Mouse (Mus musculus): ENCODE measurements around the gene Klk5.

The Klk5 gene

DNA sequence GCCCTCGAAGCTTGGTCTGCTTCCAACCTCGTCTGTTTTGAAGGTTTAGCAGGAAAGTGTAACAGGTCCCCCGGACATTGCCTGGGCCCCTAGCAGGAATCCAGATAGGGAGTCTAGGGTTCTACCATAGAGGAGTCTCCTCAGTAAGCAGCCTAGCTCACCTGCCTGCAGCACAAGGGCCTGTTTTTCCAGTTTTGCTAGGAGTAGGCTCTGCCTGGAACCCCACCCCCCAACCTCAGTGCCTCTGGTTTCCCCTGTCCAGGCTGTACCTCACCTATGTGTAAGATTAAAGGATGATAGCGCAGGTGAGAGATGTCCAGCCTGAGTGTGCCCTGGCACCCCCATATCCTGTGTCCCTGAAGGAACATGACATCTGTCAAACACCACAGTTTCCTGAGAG lies 34.7 kb downstream of the Klk5 start:
- no peak for DNase-seq (ENCODE audit: low spot score in 2 of 2)

GRCm38 (mm10) chr7:43878281-43878680 lies 36.5 kb downstream of the Klk5 start:
- no peak for DNase-seq (ENCODE audit: low spot score in 2 of 2)

DNA sequence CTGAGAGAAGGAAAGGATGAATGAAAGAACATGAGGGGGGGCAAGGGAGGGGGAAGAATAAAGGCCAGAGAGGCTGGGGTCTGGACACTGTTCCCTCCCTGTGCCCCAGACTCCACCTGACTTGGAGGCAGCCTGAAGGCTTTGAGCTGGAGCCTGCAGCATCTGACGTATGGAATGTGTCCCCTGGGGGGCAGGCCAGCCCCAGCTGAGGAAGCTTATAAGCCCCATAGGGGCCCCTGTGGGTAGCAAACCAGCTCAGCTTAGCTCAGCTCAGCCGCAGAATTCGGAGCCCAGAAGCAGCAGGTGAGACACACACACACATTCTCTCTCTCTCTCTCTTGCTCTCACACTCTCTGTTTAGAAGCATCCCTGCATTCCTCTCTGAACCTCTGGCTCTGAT lies 39.1 kb downstream of the Klk5 start, which contains the start of gene Klk4:
Gene Klk4 (plus strand): TSS at position 249 of the 400 bp plus-strand sequence.
- no peak for DNase-seq (ENCODE audit: low spot score in 2 of 2)

GRCm38 (mm10) chr7:43882346-43882745 lies 40.6 kb downstream of the Klk5 start:
- DNase-seq (ENCODE audit: low spot score in 2 of 2), result no peak

DNA sequence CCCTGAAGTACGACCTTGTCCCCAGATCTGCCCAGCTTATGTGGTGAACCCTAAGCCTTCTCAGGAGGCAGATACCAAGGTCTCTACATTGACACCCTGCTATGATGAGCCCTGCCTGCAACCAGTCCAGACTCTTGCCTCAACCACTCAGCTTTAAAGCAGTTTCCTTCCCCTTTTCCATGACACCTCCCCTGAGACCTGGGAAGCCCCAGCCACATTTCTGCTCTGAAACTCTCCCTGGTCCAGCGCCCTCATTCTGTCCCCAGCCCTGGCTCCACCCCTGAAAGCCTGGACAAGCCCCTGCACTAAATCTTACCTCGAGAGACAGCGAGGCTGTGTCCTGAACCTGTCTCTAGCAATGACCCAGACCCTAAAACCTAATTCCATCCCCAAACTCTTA lies 41.0 kb downstream of the Klk5 start:
- no peak for DNase-seq (ENCODE audit: low spot score in 2 of 2)

- DNase-seq (ENCODE audit: low spot score in 2 of 2), result no peak
Measured at GRCm38 (mm10) chr7:43883547-43883946, 41.8 kb downstream of the Klk5 start.

DNA sequence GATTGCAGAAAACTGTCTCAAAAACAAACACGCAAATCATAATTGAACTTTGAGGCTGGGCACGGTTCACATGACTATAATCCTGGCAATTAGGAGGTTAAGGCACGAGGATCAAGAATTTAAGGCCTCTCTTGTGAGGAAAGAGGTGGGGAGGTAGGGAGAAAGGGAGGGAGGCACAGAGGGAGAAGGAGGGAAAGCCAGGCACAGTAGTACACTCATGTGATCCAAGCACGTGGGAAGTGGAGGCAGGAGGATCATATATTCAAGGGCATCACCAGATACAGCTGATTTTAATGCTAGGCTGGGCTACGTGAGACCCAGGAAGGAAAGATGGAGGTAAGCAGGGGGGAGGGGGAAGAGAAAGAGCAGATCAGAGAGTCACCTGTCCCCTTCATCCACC lies 49.6 kb downstream of the Klk5 start:
- DNase-seq (ENCODE audit: low spot score in 2 of 2), result no peak

DNA sequence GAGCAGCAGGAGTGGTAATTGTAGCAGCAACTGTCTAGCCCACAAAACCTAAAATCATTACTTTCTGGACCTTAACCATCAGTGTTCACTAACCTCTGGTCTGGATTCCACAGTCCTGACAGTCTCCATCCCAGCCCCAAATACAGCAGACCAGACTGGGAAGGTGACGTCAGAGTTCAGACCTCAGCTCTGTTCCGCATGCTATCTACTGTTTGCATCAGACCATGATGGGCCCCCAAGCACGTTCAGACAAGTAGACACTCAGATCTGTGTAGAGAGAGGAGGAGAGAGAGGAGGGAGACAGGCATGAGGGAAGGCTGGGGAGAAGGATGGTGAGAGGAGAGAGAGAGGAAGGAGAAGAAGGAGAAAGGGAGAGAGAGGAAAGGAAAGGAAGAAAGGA lies 50.0 kb downstream of the Klk5 start:
- DNase-seq (ENCODE audit: low spot score in 2 of 2), result no peak

GRCm38 (mm10) chr7:43894836-43895235 lies 53.1 kb downstream of the Klk5 start:
- DNase-seq (ENCODE audit: low spot score in 2 of 2), result peak; percentile 32 to 48
